In genomic region chr17:25189091-25189490, GRCm38 (mm10) we compare ENCODE assay signal across 7 mouse cellular contexts. TPM values are rescaled to one million over a fixed set of nuclear protein-coding genes. Genes with fewer than 3 reads are reported as not detected.
A peak's percentile ranks its signal among the peaks of the same experiment; 100 is the strongest.
DNase-seq lines count a peak whose midpoint lies in the region; ATAC-seq and TF ChIP-seq lines count a peak whose summit lies in the region.

No protein-coding gene starts in this region.

- no peaks in the 10 kb centered on the region for H3K9me3 ChIP-seq in forebrain, embryonic 12.5 days
- H3K9me3 ChIP-seq in limb, embryonic 14.5 days (ENCODE audit: control insufficient read depth, low read length), result no peaks in the 10 kb centered on the region
- no peaks in the 10 kb centered on the region for H3K9me3 ChIP-seq in stomach, postnatal 0 days (ENCODE audit: control insufficient read depth, low read length)

- no peak for DNase-seq in spleen, adult 2 months (ENCODE audit: low read depth in 1 of 2, low spot score in 2 of 2)
- no peak for DNase-seq in spleen, postnatal 4 days (ENCODE audit: low spot score in 2 of 2)
- DNase-seq in limb, embryonic 14.5 days (ENCODE audit: low spot score), result no peak
- DNase-seq in stomach, postnatal 0 days (ENCODE audit: low spot score), result no peak
- no peak for DNase-seq in left cerebral cortex, adult 18-20 months (ENCODE audit: low spot score in 2 of 2)
- DNase-seq in left cerebral cortex, postnatal 25 days (ENCODE audit: low spot score in 2 of 2), result no peak

- no peak for TF ChIP-seq CTCF in spleen, adult 2 months (IDR thresholded peaks at IDR 0.05; ENCODE audit: extremely low read depth, insufficient read depth, insufficient read length, insufficient replicate concordance)
- TF ChIP-seq CTCF in stomach, postnatal 0 days (IDR thresholded peaks at IDR 0.05; ENCODE audit: low read depth), result no peak

- H3K36me3 ChIP-seq in spleen, adult 2 months (ENCODE audit: control insufficient read depth, insufficient read depth, low read length), result 0 out of 2 replicates have a peak, but pooled peaks cover 2% of the 10 kb centered on the region
- H3K36me3 ChIP-seq in forebrain, embryonic 12.5 days (replicated peaks), result 0 out of 2 replicates have a peak, but pooled peaks cover 21% of the 10 kb centered on the region
- H3K36me3 ChIP-seq in limb, embryonic 14.5 days (ENCODE audit: control insufficient read depth, insufficient read depth, low read length), result peaks cover 33% of the 10 kb centered on the region
- peaks cover 8% of the 10 kb centered on the region; the same call in 1 of the 2 replicates for H3K36me3 ChIP-seq in stomach, postnatal 0 days (ENCODE audit: control insufficient read depth, insufficient read depth, low read length)

- no peak overlapping the region for H3K27ac ChIP-seq in spleen, adult 2 months (ENCODE audit: insufficient read depth, low read length)
- no peak overlapping the region for H3K27ac ChIP-seq in forebrain, embryonic 12.5 days
- no peak overlapping the region for H3K27ac ChIP-seq in limb, embryonic 14.5 days (replicated peaks; ENCODE audit: low read depth, low read length)
- H3K27ac ChIP-seq in stomach, postnatal 0 days (replicated peaks), result peak overlapping the region; percentile 90

- no peak for TF ChIP-seq EP300 in stomach, postnatal 0 days (optimal IDR thresholded peaks at IDR 0.05)

- H3K4me3 ChIP-seq in spleen, adult 2 months (ENCODE audit: extremely low read depth, insufficient read depth, insufficient read length), result peak overlapping the region; percentile 91
- peak overlapping the region; percentile 99 for H3K4me3 ChIP-seq in forebrain, embryonic 12.5 days (replicated peaks)
- H3K4me3 ChIP-seq in limb, embryonic 14.5 days (replicated peaks; ENCODE audit: low read length), result peak overlapping the region; percentile 83
- H3K4me3 ChIP-seq in stomach, postnatal 0 days (ENCODE audit: low read depth, low read length), result peak overlapping the region; percentile 98

- no peak for TF ChIP-seq POLR2A in spleen, adult 2 months (IDR thresholded peaks at IDR 0.05; ENCODE audit: low read depth, low read length)
- no peak for TF ChIP-seq POLR2A in limb, embryonic 14.5 days (IDR thresholded peaks at IDR 0.05; ENCODE audit: borderline replicate concordance, extremely low read depth, insufficient read depth, insufficient read length)

- no peak for ATAC-seq in forebrain, embryonic 12.5 days (ENCODE audit: low FRiP score)
- ATAC-seq in limb, embryonic 14.5 days (ENCODE audit: low FRiP score, low read depth), result no peak
- ATAC-seq in stomach, postnatal 0 days (ENCODE audit: low FRiP score, low TSS enrichment), result no peak

- H3K4me1 ChIP-seq in spleen, adult 2 months (ENCODE audit: control insufficient read depth, insufficient read depth, insufficient read length), result peaks cover 12% of the 10 kb centered on the region; the same call in 1 of the 2 replicates
- peaks cover 38% of the 10 kb centered on the region for H3K4me1 ChIP-seq in forebrain, embryonic 12.5 days
- peaks cover 22% of the 10 kb centered on the region for H3K4me1 ChIP-seq in limb, embryonic 14.5 days (ENCODE audit: control insufficient read depth, insufficient read depth, low read length)
- H3K4me1 ChIP-seq in stomach, postnatal 0 days (replicated peaks; ENCODE audit: control insufficient read depth, insufficient read depth), result peaks cover 2% of the 10 kb centered on the region; the same call in 1 of the 2 replicates

- no peaks in the 10 kb centered on the region for H3K27me3 ChIP-seq in spleen, adult 2 months (ENCODE audit: control insufficient read depth, insufficient read depth, low read length)
- no peaks in the 10 kb centered on the region for H3K27me3 ChIP-seq in forebrain, embryonic 12.5 days
- no peaks in the 10 kb centered on the region for H3K27me3 ChIP-seq in limb, embryonic 14.5 days (ENCODE audit: control insufficient read depth, insufficient read depth, low read length)
- no peaks in the 10 kb centered on the region for H3K27me3 ChIP-seq in stomach, postnatal 0 days (ENCODE audit: control insufficient read depth, insufficient read depth, low read length)

- WGBS in spleen, adult 2 months, result 7% methylated on average over 16 of the region's 16 CpGs
- 2% methylated on average over 16 of the region's 16 CpGs for WGBS in forebrain, embryonic 12.5 days
- WGBS in limb, embryonic 14.5 days, result 2% methylated on average over 7 of the region's 16 CpGs
- 1% methylated on average over 16 of the region's 16 CpGs for WGBS in stomach, postnatal 0 days

- intact Hi-C loops in left cerebral cortex, postnatal 25 days (cut with DNase I), result no loop called here

- H3K9ac ChIP-seq in forebrain, embryonic 12.5 days, result peak overlapping the region; percentile 92
- H3K9ac ChIP-seq in limb, embryonic 14.5 days (ENCODE audit: low read depth, low read length, severe bottlenecking), result peak overlapping the region; percentile 81
- H3K9ac ChIP-seq in stomach, postnatal 0 days (ENCODE audit: low read length), result peak overlapping the region; percentile 93

- H3K4me2 ChIP-seq in forebrain, embryonic 12.5 days, result peak overlapping the region; percentile 81
- peak overlapping the region; percentile 90 for H3K4me2 ChIP-seq in limb, embryonic 14.5 days (replicated peaks; ENCODE audit: low read depth, low read length, severe bottlenecking)
- H3K4me2 ChIP-seq in stomach, postnatal 0 days (replicated peaks; ENCODE audit: low read depth), result peak overlapping the region; percentile 80

RNA-seq across cellular contexts. Expression of gene Unkl, which starts 0.9 kb away (rescaled TPM):
- 30.4 and 32.0 TPM in 2 replicates for polyA plus RNA-seq in spleen, adult 2 months (2012; rRNA removed)
- 10.0 and 11.3 TPM in 2 replicates for polyA plus RNA-seq in forebrain, embryonic 12.5 days (2016; fragmentation: Nextera tagmentation; extraction: Ambion mirVana)
- polyA plus RNA-seq in limb, embryonic 14.5 days (2012; rRNA removed), result 18.0 and 22.1 TPM in 2 replicates
- 6.1 and 6.3 TPM in 2 replicates for polyA plus RNA-seq in limb, embryonic 14.5 days (2014; fragmentation: Nextera tagmentation; extraction: Ambion mirVana)
- 3.0 and 3.1 TPM in 2 replicates for polyA plus RNA-seq in stomach, postnatal 0 days (2015; fragmentation: Nextera tagmentation; extraction: Ambion mirVana)
- total RNA-seq in left cerebral cortex, adult 18-20 months (2021), result 10 to 100 TPM; 34.2 to 41.3 TPM
- total RNA-seq in left cerebral cortex, postnatal 25 days (2021), result 10 to 100 TPM; 37.3 to 38.6 TPM

RNA-seq across cellular contexts. Expression of gene BC003965, which starts 4.7 kb away (rescaled TPM):
- 9.1 and 10.0 TPM in 2 replicates for polyA plus RNA-seq in spleen, adult 2 months (2012; rRNA removed)
- 36.2 and 37.3 TPM in 2 replicates for polyA plus RNA-seq in forebrain, embryonic 12.5 days (2016; fragmentation: Nextera tagmentation; extraction: Ambion mirVana)
- polyA plus RNA-seq in limb, embryonic 14.5 days (2012; rRNA removed), result 27.1 and 27.3 TPM in 2 replicates
- 28.6 and 28.8 TPM in 2 replicates for polyA plus RNA-seq in limb, embryonic 14.5 days (2014; fragmentation: Nextera tagmentation; extraction: Ambion mirVana)
- 23.1 and 23.6 TPM in 2 replicates for polyA plus RNA-seq in stomach, postnatal 0 days (2015; fragmentation: Nextera tagmentation; extraction: Ambion mirVana)
- total RNA-seq in left cerebral cortex, adult 18-20 months (2021), result 10 to 100 TPM; 17.8 to 20.5 TPM
- total RNA-seq in left cerebral cortex, postnatal 25 days (2021), result 10 to 100 TPM; 19.9 to 21.3 TPM

RNA-seq across cellular contexts. Expression of gene Gm38655, which starts 13.8 kb away (rescaled TPM):
- polyA plus RNA-seq in spleen, adult 2 months (2012; rRNA removed), result not detected in 2 replicates
- polyA plus RNA-seq in forebrain, embryonic 12.5 days (2016; fragmentation: Nextera tagmentation; extraction: Ambion mirVana), result not detected in 2 replicates
- not detected in 2 replicates for polyA plus RNA-seq in limb, embryonic 14.5 days (2012; rRNA removed)
- not detected in 2 replicates for polyA plus RNA-seq in limb, embryonic 14.5 days (2014; fragmentation: Nextera tagmentation; extraction: Ambion mirVana)
- 5.8 and 6.0 TPM in 2 replicates for polyA plus RNA-seq in stomach, postnatal 0 days (2015; fragmentation: Nextera tagmentation; extraction: Ambion mirVana)
- total RNA-seq in left cerebral cortex, adult 18-20 months (2021), result not detected
- total RNA-seq in left cerebral cortex, postnatal 25 days (2021), result not detected

RNA-seq across cellular contexts. Expression of gene Ccdc154, which starts 26.8 kb away (rescaled TPM):
- polyA plus RNA-seq in spleen, adult 2 months (2012; rRNA removed), result 0.04 TPM in 1 of 2 replicates, not detected in the other
- polyA plus RNA-seq in forebrain, embryonic 12.5 days (2016; fragmentation: Nextera tagmentation; extraction: Ambion mirVana), result not detected in 2 replicates
- 0.03 TPM in 1 of 2 replicates, not detected in the other for polyA plus RNA-seq in limb, embryonic 14.5 days (2012; rRNA removed)
- polyA plus RNA-seq in limb, embryonic 14.5 days (2014; fragmentation: Nextera tagmentation; extraction: Ambion mirVana), result not detected in 2 replicates
- 0.80 and 0.84 TPM in 2 replicates for polyA plus RNA-seq in stomach, postnatal 0 days (2015; fragmentation: Nextera tagmentation; extraction: Ambion mirVana)
- total RNA-seq in left cerebral cortex, adult 18-20 months (2021), result not detected
- total RNA-seq in left cerebral cortex, postnatal 25 days (2021), result under 1 TPM; 0.14 TPM

RNA-seq across cellular contexts. Expression of gene Gnptg, which starts 50.8 kb away (rescaled TPM):
- polyA plus RNA-seq in spleen, adult 2 months (2012; rRNA removed), result 22.4 and 25.6 TPM in 2 replicates
- polyA plus RNA-seq in forebrain, embryonic 12.5 days (2016; fragmentation: Nextera tagmentation; extraction: Ambion mirVana), result 60.1 and 64.4 TPM in 2 replicates
- 29.4 and 34.7 TPM in 2 replicates for polyA plus RNA-seq in limb, embryonic 14.5 days (2012; rRNA removed)
- polyA plus RNA-seq in limb, embryonic 14.5 days (2014; fragmentation: Nextera tagmentation; extraction: Ambion mirVana), result 30.9 and 33.4 TPM in 2 replicates
- polyA plus RNA-seq in stomach, postnatal 0 days (2015; fragmentation: Nextera tagmentation; extraction: Ambion mirVana), result 36.0 and 39.3 TPM in 2 replicates
- total RNA-seq in left cerebral cortex, adult 18-20 months (2021), result 10 to 100 TPM; 74.7 to 77.3 TPM
- total RNA-seq in left cerebral cortex, postnatal 25 days (2021), result 10 to 100 TPM; 71.3 to 79.8 TPM
